Mouse (Mus musculus) lung, postnatal 4 days (tissue): ENCODE results near the gene Sh2d3c.

ENCODE experiments used
- DNase-seq, 2 experiments: peaks; one replicate each; pipeline ENCODE4 v3.0.0; 2021

The Sh2d3c gene

GRCm38 (mm10) chr2:32720681-32721229 lies at the start of gene Sh2d3c:
Sh2d3c (plus strand) TSS chr2:32721055.
- DNase-seq: peak; percentile 69 to 84

GRCm38 (mm10) chr2:32671147-32671546 lies 49.7 kb upstream of the Sh2d3c start:
- no peak for DNase-seq

- DNase-seq: no peak
Observed at GRCm38 (mm10) chr2:32671907-32672595, 48.8 kb upstream of the Sh2d3c start.

- DNase-seq: peak; percentile 70 to 79
Observed at GRCm38 (mm10) chr2:32673176-32673917, 47.5 kb upstream of the Sh2d3c start.

GRCm38 (mm10) chr2:32676821-32677220 lies 44.0 kb upstream of the Sh2d3c start:
- DNase-seq: no peak

- no peak for DNase-seq
Observed at GRCm38 (mm10) chr2:32677683-32678082, 43.2 kb upstream of the Sh2d3c start.

- DNase-seq: peak in 1 of 2 experiments; percentile 52
Observed at GRCm38 (mm10) chr2:32680051-32680451, 40.8 kb upstream of the Sh2d3c start.

- DNase-seq: peak in 1 of 2 experiments; percentile 25
Observed at GRCm38 (mm10) chr2:32680961-32681650, 39.7 kb upstream of the Sh2d3c start.

- peak in 1 of 2 experiments; percentile 37 for DNase-seq
Observed at GRCm38 (mm10) chr2:32681754-32682153, 39.1 kb upstream of the Sh2d3c start.

- peak in 1 of 2 experiments; percentile 17 for DNase-seq
Observed at GRCm38 (mm10) chr2:32682721-32683417, 38.0 kb upstream of the Sh2d3c start.

- DNase-seq: peak in 1 of 2 experiments; percentile 20
Observed at GRCm38 (mm10) chr2:32683701-32684100, 37.2 kb upstream of the Sh2d3c start.

- no peak for DNase-seq
Observed at GRCm38 (mm10) chr2:32684681-32685428, 36.0 kb upstream of the Sh2d3c start.

- DNase-seq: no peak
Observed at GRCm38 (mm10) chr2:32685807-32686206, 35.0 kb upstream of the Sh2d3c start.

GRCm38 (mm10) chr2:32686640-32687039 lies 34.2 kb upstream of the Sh2d3c start:
- DNase-seq: no peak

GRCm38 (mm10) chr2:32687562-32687961 lies 33.3 kb upstream of the Sh2d3c start:
- DNase-seq: no peak

GRCm38 (mm10) chr2:32689420-32689819 lies 31.4 kb upstream of the Sh2d3c start:
- DNase-seq: peak; percentile 87 to 92

- DNase-seq: no peak
Observed at GRCm38 (mm10) chr2:32691041-32691440, 29.8 kb upstream of the Sh2d3c start.

- no peak for DNase-seq
Observed at GRCm38 (mm10) chr2:32692496-32692895, 28.4 kb upstream of the Sh2d3c start.

GRCm38 (mm10) chr2:32693282-32693681 lies 27.6 kb upstream of the Sh2d3c start:
- DNase-seq: no peak

- DNase-seq: peak; percentile 96 to 97
Observed at GRCm38 (mm10) chr2:32693823-32694411, 26.9 kb upstream of the Sh2d3c start.

- no peak for DNase-seq
Observed at GRCm38 (mm10) chr2:32694691-32695090, 26.2 kb upstream of the Sh2d3c start.
